Mouse (Mus musculus) heart, postnatal 0 days (tissue): ENCODE data around the gene Pdcd7. TPM values are rescaled to one million over a fixed set of nuclear protein-coding genes. Genes with fewer than 3 reads are reported as not detected.

Experiments
- ATAC-seq: fragments of 200-750 bp; cut with Nextera tagmentation; 2 replicates; pipeline ENCODE4 v1.8.0; 2017; ENCODE audit warnings: low read depth, moderate number of reproducible peaks, moderate library complexity; ENCODE audit not compliant: insufficient read depth
- DNase-seq: peaks from one replicate; pipeline ENCODE4 v3.0.0-alpha.2; 2016; ENCODE audit warnings: low spot score
- H3K27ac ChIP-seq: fragments of 300-500 bp; sonication (generic); 2 replicates; pipeline ENCODE4 v1.5.1; 2014; ENCODE audit warnings: low read depth, mild to moderate bottlenecking
- H3K27me3 ChIP-seq: fragments of 300-500 bp; sonication (generic); 2 replicates; pipeline ENCODE4 v1.6.1; 2014; ENCODE audit warnings: low read length, mixed read lengths; ENCODE audit not compliant: control insufficient read depth, insufficient read depth
- H3K36me3 ChIP-seq: fragments of 300-500 bp; sonication (generic); replicated peaks from 2 replicates; pipeline ENCODE4 v1.6.1; 2014; ENCODE audit warnings: low read length, mixed read lengths; ENCODE audit not compliant: control insufficient read depth, insufficient read depth
- H3K4me1 ChIP-seq: fragments of 300-500 bp; sonication (generic); 2 replicates; pipeline ENCODE4 v1.6.1; 2014; ENCODE audit warnings: antibody characterized with exemption; ENCODE audit not compliant: control insufficient read depth, insufficient read depth
- H3K4me2 ChIP-seq: fragments of 300-500 bp; sonication (generic); 2 replicates; pipeline ENCODE4 v1.6.1; 2014; ENCODE audit warnings: low read depth, mild to moderate bottlenecking, low read length, moderate library complexity
- H3K4me3 ChIP-seq: fragments of 300-500 bp; sonication (generic); 2 replicates; pipeline ENCODE4 v1.5.1; 2014; ENCODE audit warnings: low read depth, low read length
- H3K9ac ChIP-seq: fragments of 300-500 bp; sonication (generic); replicated peaks from 2 replicates; pipeline ENCODE4 v1.6.1; 2014; ENCODE audit warnings: low read depth, low read length, mixed read lengths
- H3K9me3 ChIP-seq: fragments of 300-500 bp; sonication (generic); replicated peaks from 2 replicates; pipeline ENCODE4 v1.6.1; 2016; ENCODE audit warnings: low read length; ENCODE audit not compliant: control insufficient read depth
- CTCF ChIP-seq: IDR thresholded peaks from 2 replicates; pipeline ENCODE4 v1.5.1; 2016; ENCODE audit warnings: antibody characterized with exemption, control low read depth, low read depth
- EP300 ChIP-seq: IDR thresholded peaks from 2 replicates; pipeline ENCODE4 v1.6.1; 2016; ENCODE audit warnings: antibody characterized with exemption, low read depth
- WGBS: fragments of 180-500 bp; shearing (Covaris S2); extraction: QIAGEN DNeasy Blood & Tissue Kit; methylation state at CpG from one replicate; pipeline ENCODE4 v1.1.7; 2014; 5-methylcytosine and 5-hydroxymethylcytosine counted together
- polyA plus RNA-seq: library from polyadenylated mRNA; unstranded; fragments of >200 nt; fragmentation: Nextera tagmentation; extraction: Ambion mirVana; gene quantifications from 2 replicates; pipeline ENCODE4 v1.2.1, GENCODE M21; 2015
- total RNA-seq: library from RNA; depleted of rRNA; stranded (reverse); fragments of >200 nt; gene quantifications from 2 replicates; pipeline ENCODE4 v1.2.3, GENCODE M21; 2014; ENCODE audit warnings: low replicate concordance; rRNA removed

Gene Pdcd7
- total and polyA plus RNA-seq, 2 experiments from 2014 or later = 4.7 to 10.6 TPM

- H3K27ac ChIP-seq = peak overlapping the region; percentile 21; the same call in 1 of the 2 replicates
Measured at GRCm38 (mm10) chr9:65404331-65405183, 58.7 kb downstream of the Pdcd7 start.

GRCm38 (mm10) chr9:65405184-65405449 lies 59.2 kb downstream of the Pdcd7 start:
- H3K4me2 ChIP-seq = no peak overlapping the region
- no peak overlapping the region for H3K4me3 ChIP-seq
- H3K9me3 ChIP-seq = no peaks in the 10 kb centered on the region
- no peak for TF ChIP-seq EP300
- no peak for TF ChIP-seq CTCF
- 67% methylated on average over 2 of the region's 2 CpGs for WGBS
- no peak overlapping the region for H3K27ac ChIP-seq
- no peaks in the 10 kb centered on the region for H3K27me3 ChIP-seq
- peaks cover 3% of the 10 kb centered on the region; the same call in 1 of the 2 replicates for H3K4me1 ChIP-seq
- ATAC-seq (no peak), DNase-seq (no peak)
- no peak overlapping the region for H3K9ac ChIP-seq
- no peaks in the 10 kb centered on the region for H3K36me3 ChIP-seq

More at GRCm38 (mm10) chr9:65404331-65405183, 58.7 kb downstream of the Pdcd7 start:
- WGBS = 31% methylated on average over 15 of the region's 15 CpGs
- Histone ChIP-seq H3K9ac (no peak overlapping the region), H3K4me2 (peak overlapping the region; percentile 48), H3K4me1 (peaks cover 3% of the 10 kb centered on the region; the same call in 1 of the 2 replicates), H3K4me3 (peak overlapping the region; percentile 17), H3K9me3 (no peaks in the 10 kb centered on the region), H3K27me3 (no peaks in the 10 kb centered on the region), H3K36me3 (no peaks in the 10 kb centered on the region)
- ATAC-seq (peak; percentile 62), DNase-seq (peak; percentile 84)
- no peak for TF ChIP-seq CTCF
- no peak for TF ChIP-seq EP300

GRCm38 (mm10) chr9:65407327-65407726 lies 61.4 kb downstream of the Pdcd7 start:
- no peak for ATAC-seq

GRCm38 (mm10) chr9:65407861-65408260 lies 62.0 kb downstream of the Pdcd7 start:
- TF ChIP-seq CTCF (no peak), EP300 (no peak)
- H3K9ac ChIP-seq = no peak overlapping the region
- DNase-seq (no peak), ATAC-seq (no peak)
- no peaks in the 10 kb centered on the region for H3K36me3 ChIP-seq
- no peak overlapping the region for H3K4me2 ChIP-seq
- H3K9me3 ChIP-seq = no peaks in the 10 kb centered on the region
- H3K4me1 ChIP-seq = peaks cover 3% of the 10 kb centered on the region; the same call in 1 of the 2 replicates
- H3K27ac ChIP-seq = no peak overlapping the region
- H3K4me3 ChIP-seq = no peak overlapping the region
- H3K27me3 ChIP-seq = no peaks in the 10 kb centered on the region
- 64% methylated on average over 3 of the region's 3 CpGs for WGBS

More at GRCm38 (mm10) chr9:65407327-65407726, 61.4 kb downstream of the Pdcd7 start:
- Histone ChIP-seq H3K4me3 (no peak overlapping the region), H3K36me3 (no peaks in the 10 kb centered on the region), H3K4me2 (no peak overlapping the region), H3K9me3 (no peaks in the 10 kb centered on the region), H3K27me3 (no peaks in the 10 kb centered on the region), H3K27ac (no peak overlapping the region), H3K4me1 (peaks cover 3% of the 10 kb centered on the region; the same call in 1 of the 2 replicates), H3K9ac (no peak overlapping the region)
- DNase-seq = no peak
- 74% methylated on average over 5 of the region's 5 CpGs for WGBS
- no peak for TF ChIP-seq EP300
- TF ChIP-seq CTCF = no peak

- H3K9me3 ChIP-seq = no peaks in the 10 kb centered on the region
- H3K36me3 ChIP-seq = no peaks in the 10 kb centered on the region
- no peak for DNase-seq
- H3K27ac ChIP-seq = no peak overlapping the region
- H3K27me3 ChIP-seq = no peaks in the 10 kb centered on the region
- no peak for ATAC-seq
- H3K4me3 ChIP-seq = no peak overlapping the region
- TF ChIP-seq CTCF (no peak), EP300 (no peak)
- WGBS = 48% methylated on average over 5 of the region's 5 CpGs
- peaks cover 3% of the 10 kb centered on the region; the same call in 1 of the 2 replicates for H3K4me1 ChIP-seq
- H3K4me2 ChIP-seq = no peak overlapping the region
- no peak overlapping the region for H3K9ac ChIP-seq
Measured at GRCm38 (mm10) chr9:65408871-65409295, 63.0 kb downstream of the Pdcd7 start.

Other genes with a start within 250 kb of the Pdcd7 start
- 10.9 and 13.9 TPM in 2 replicates for gene Igdcc4, start 244.6 kb upstream of the Pdcd7 start, total RNA-seq
- gene Igdcc4, start 244.6 kb upstream of the Pdcd7 start, polyA plus RNA-seq = 3.0 and 3.2 TPM in 2 replicates
- not detected in 2 replicates for gene Igdcc3, start 204.9 kb upstream of the Pdcd7 start, total RNA-seq
- gene Igdcc3, start 204.9 kb upstream of the Pdcd7 start, polyA plus RNA-seq = 0.11 and 0.15 TPM in 2 replicates
- gene Parp16, start 150.8 kb upstream of the Pdcd7 start, total RNA-seq = 1.8 and 7.7 TPM in 2 replicates
- gene Parp16, start 150.8 kb upstream of the Pdcd7 start, polyA plus RNA-seq = 5.7 and 5.8 TPM in 2 replicates
- gene Cilp, start 80.9 kb upstream of the Pdcd7 start, total RNA-seq = 0.73 and 0.88 TPM in 2 replicates
- gene Cilp, start 80.9 kb upstream of the Pdcd7 start, polyA plus RNA-seq = 0.19 and 0.21 TPM in 2 replicates
- gene Clpx, start 51.8 kb upstream of the Pdcd7 start, total RNA-seq = 37.4 and 37.8 TPM in 2 replicates
- 64.3 and 68.3 TPM in 2 replicates for gene Clpx, start 51.8 kb upstream of the Pdcd7 start, polyA plus RNA-seq
- gene Ubap1l, start 14.9 kb downstream of the Pdcd7 start, total RNA-seq = not detected in 2 replicates
- gene Ubap1l, start 14.9 kb downstream of the Pdcd7 start, polyA plus RNA-seq = 0.11 and 0.21 TPM in 2 replicates
- 1.1 and 1.2 TPM in 2 replicates for gene Kbtbd13, start 45.5 kb downstream of the Pdcd7 start, total RNA-seq
- 0.63 and 0.77 TPM in 2 replicates for gene Kbtbd13, start 45.5 kb downstream of the Pdcd7 start, polyA plus RNA-seq
- gene Rasl12, start 52.4 kb downstream of the Pdcd7 start, total RNA-seq = 1.8 and 8.5 TPM in 2 replicates
- gene Rasl12, start 52.4 kb downstream of the Pdcd7 start, polyA plus RNA-seq = 7.5 and 7.9 TPM in 2 replicates
- gene Slc51b, start 76.9 kb downstream of the Pdcd7 start, total RNA-seq = not detected in 2 replicates
- not detected in 2 replicates for gene Slc51b, start 76.9 kb downstream of the Pdcd7 start, polyA plus RNA-seq
- 11.5 and 15.9 TPM in 2 replicates for gene Mtfmt, start 89.7 kb downstream of the Pdcd7 start, total RNA-seq
- 9.1 TPM in 2 replicates for gene Mtfmt, start 89.7 kb downstream of the Pdcd7 start, polyA plus RNA-seq
- gene Spg21, start 114.8 kb downstream of the Pdcd7 start, total RNA-seq = 43.2 and 52.4 TPM in 2 replicates
- gene Spg21, start 114.8 kb downstream of the Pdcd7 start, polyA plus RNA-seq = 41.3 and 44.7 TPM in 2 replicates
- not detected in 2 replicates for gene Ankdd1a, start 174.1 kb downstream of the Pdcd7 start, total RNA-seq
- gene Ankdd1a, start 174.1 kb downstream of the Pdcd7 start, polyA plus RNA-seq = not detected in 2 replicates
- gene Plekho2, start 233.9 kb downstream of the Pdcd7 start, total RNA-seq = 12.8 and 21.0 TPM in 2 replicates
- 7.6 and 8.3 TPM in 2 replicates for gene Plekho2, start 233.9 kb downstream of the Pdcd7 start, polyA plus RNA-seq
- gene Pif1, start 241.1 kb downstream of the Pdcd7 start, total RNA-seq = 7.1 and 32.7 TPM in 2 replicates
- gene Pif1, start 241.1 kb downstream of the Pdcd7 start, polyA plus RNA-seq = 2.5 and 2.6 TPM in 2 replicates